Mouse (Mus musculus): Measurements from ENCODE around the gene Cdk6. TPM values are rescaled to one million over a fixed set of nuclear protein-coding genes. Genes with fewer than 3 reads are reported as not detected.
"Not testable (repeated sequence)": the region's sequence is repeated elsewhere in the genome, so short reads cannot be mapped to it uniquely, and the experiment has no call there.

The Cdk6 gene
- total RNA-seq, 2 experiments from 2014 or later, result 0.92 to 1.2 TPM

GRCm38 (mm10) chr5:3442524-3442923 is 101.2 kb downstream of the Cdk6 start:
- H3K4me3 ChIP-seq; intact Hi-C loops (cut with DNase I); DNase-seq; H3K27ac ChIP-seq: not testable (repeated sequence)

- H3K27ac ChIP-seq; H3K4me3 ChIP-seq; DNase-seq; intact Hi-C loops (cut with DNase I): not testable (repeated sequence)
Observed at GRCm38 (mm10) chr5:3451233-3451632, 109.9 kb downstream of the Cdk6 start.

GRCm38 (mm10) chr5:3453946-3454345 is 112.7 kb downstream of the Cdk6 start:
- H3K27ac ChIP-seq; intact Hi-C loops (cut with DNase I); DNase-seq; H3K4me3 ChIP-seq: not testable (repeated sequence)

- intact Hi-C loops (cut with DNase I), result no loop called here
- Histone ChIP-seq H3K27ac (no peak overlapping the region), H3K4me3 (no peak overlapping the region)
- no peak for DNase-seq
- no peak for TF ChIP-seq CTCF (IDR thresholded peaks at IDR 0.05)
Observed at GRCm38 (mm10) chr5:3460907-3461306, 119.6 kb downstream of the Cdk6 start.

- DNase-seq, result no peak
- TF ChIP-seq CTCF (IDR thresholded peaks at IDR 0.05), result no peak
- intact Hi-C loops (cut with DNase I), result no loop called here
- Histone ChIP-seq H3K4me3 (no peak overlapping the region), H3K27ac (no peak overlapping the region)
Observed at GRCm38 (mm10) chr5:3461401-3461800, 120.1 kb downstream of the Cdk6 start.

- TF ChIP-seq CTCF (IDR thresholded peaks at IDR 0.05), result no peak
- Histone ChIP-seq H3K4me3 (no peak overlapping the region), H3K27ac (no peak overlapping the region)
- DNase-seq, result no peak
- intact Hi-C loops (cut with DNase I), result no loop called here
Observed at GRCm38 (mm10) chr5:3462897-3463757, 121.8 kb downstream of the Cdk6 start.

GRCm38 (mm10) chr5:3463758-3464157 is 122.5 kb downstream of the Cdk6 start:
- no peak for TF ChIP-seq CTCF (IDR thresholded peaks at IDR 0.05)
- no peak overlapping the region for H3K27ac ChIP-seq
- no peak for DNase-seq
- no peak overlapping the region for H3K4me3 ChIP-seq
- intact Hi-C loops (cut with DNase I), result no loop called here

- no peak for TF ChIP-seq CTCF (IDR thresholded peaks at IDR 0.05)
- intact Hi-C loops (cut with DNase I), result no loop called here
- H3K27ac ChIP-seq, result no peak overlapping the region
- H3K4me3 ChIP-seq, result no peak overlapping the region
- no peak for DNase-seq
Observed at GRCm38 (mm10) chr5:3466069-3466877, 125.0 kb downstream of the Cdk6 start.

GRCm38 (mm10) chr5:3470866-3471265 is 129.6 kb downstream of the Cdk6 start:
- intact Hi-C loops (cut with DNase I), result no loop called here
- Histone ChIP-seq H3K27ac (no peak overlapping the region), H3K4me3 (no peak overlapping the region)
- TF ChIP-seq CTCF (IDR thresholded peaks at IDR 0.05), result no peak
- no peak for DNase-seq

- no peak for TF ChIP-seq CTCF (IDR thresholded peaks at IDR 0.05)
- H3K27ac ChIP-seq, result no peak overlapping the region
- DNase-seq, result no peak
- H3K4me3 ChIP-seq, result no peak overlapping the region
- intact Hi-C loops (cut with DNase I), result no loop called here
Observed at GRCm38 (mm10) chr5:3472311-3473156, 131.2 kb downstream of the Cdk6 start.

- no peak for TF ChIP-seq CTCF (IDR thresholded peaks at IDR 0.05)
- intact Hi-C loops (cut with DNase I), result no loop called here
Observed at GRCm38 (mm10) chr5:3477711-3478110, 136.4 kb downstream of the Cdk6 start.

GRCm38 (mm10) chr5:3478216-3478615 is 136.9 kb downstream of the Cdk6 start:
- H3K27ac ChIP-seq, result no peak overlapping the region
- intact Hi-C loops (cut with DNase I), result no loop called here
- DNase-seq, result no peak
- no peak overlapping the region for H3K4me3 ChIP-seq
- no peak for TF ChIP-seq CTCF (IDR thresholded peaks at IDR 0.05)

More at GRCm38 (mm10) chr5:3477711-3478110, 136.4 kb downstream of the Cdk6 start:
- Histone ChIP-seq H3K27ac (no peak overlapping the region), H3K4me3 (no peak overlapping the region)
- DNase-seq, result no peak

Data from gastrocnemius, adult 2 months (tissue).